Mouse (Mus musculus) liver, embryonic 13.5 days (tissue): ENCODE data around the gene Daam2. TPM values are rescaled to one million over a fixed set of nuclear protein-coding genes. Genes with fewer than 3 reads are reported as not detected.

Source experiments
- ATAC-seq: fragments of 200-750 bp; cut with Nextera tagmentation; 2 replicates; pipeline ENCODE4 v1.8.0; 2017; ENCODE audit warnings: low read depth, mild to moderate bottlenecking, moderate number of reproducible peaks, moderate library complexity
- DNase-seq: peaks from one replicate; pipeline ENCODE4 v3.0.0; 2022
- H3K27ac ChIP-seq: fragments of 300-500 bp; sonication (generic); 2 replicates; pipeline ENCODE4 v1.5.1; 2015; ENCODE audit warnings: moderate library complexity, mild to moderate bottlenecking, inconsistent platforms
- H3K27me3 ChIP-seq: fragments of 300-500 bp; sonication (generic); 2 replicates; pipeline ENCODE4 v1.6.1; 2015; ENCODE audit warnings: mild to moderate bottlenecking, inconsistent platforms
- H3K36me3 ChIP-seq: fragments of 300-500 bp; sonication (generic); 2 replicates; pipeline ENCODE4 v1.6.1; 2015; ENCODE audit warnings: mild to moderate bottlenecking, inconsistent platforms
- H3K4me1 ChIP-seq: fragments of 300-500 bp; sonication (generic); replicated peaks from 2 replicates; pipeline ENCODE4 v1.6.1; 2015; ENCODE audit warnings: inconsistent platforms
- H3K4me2 ChIP-seq: fragments of 300-500 bp; sonication (generic); 2 replicates; pipeline ENCODE4 v1.6.1; 2015; ENCODE audit warnings: inconsistent platforms, mild to moderate bottlenecking, moderate library complexity
- H3K4me3 ChIP-seq: fragments of 300-500 bp; sonication (generic); replicated peaks from 2 replicates; pipeline ENCODE4 v1.5.1; 2015; ENCODE audit warnings: mild to moderate bottlenecking, inconsistent platforms
- H3K9ac ChIP-seq: fragments of 300-500 bp; sonication (generic); 2 replicates; pipeline ENCODE4 v1.6.1; 2015; ENCODE audit warnings: mild to moderate bottlenecking, inconsistent platforms
- H3K9me3 ChIP-seq: fragments of 300-500 bp; sonication (generic); replicated peaks from 2 replicates; pipeline ENCODE4 v1.6.1; 2016; ENCODE audit warnings: inconsistent platforms
- WGBS: fragments of 180-500 bp; shearing (Covaris S2); methylation state at CpG from one replicate; pipeline ENCODE4 v1.1.7; 2015; ENCODE audit not compliant: insufficient replicate concordance; 5-methylcytosine and 5-hydroxymethylcytosine counted together
- polyA plus RNA-seq: library from polyadenylated mRNA; unstranded; fragments of >200 nt; fragmentation: Nextera tagmentation; extraction: Ambion mirVana; gene quantifications from 2 replicates; pipeline ENCODE4 v1.2.1, GENCODE M21; 2015

Daam2 gene
- polyA plus RNA-seq, 1 experiment from 2014 or later, result 0.30 TPM

GRCm38 (mm10) chr17:49430136-49430535 lies 134.0 kb downstream of the Daam2 start:
- DNase-seq, result no peak
- Histone ChIP-seq H3K4me1 (peaks cover 70% of the 10 kb centered on the region), H3K27me3 (no peaks in the 10 kb centered on the region), H3K36me3 (peaks cover 27% of the 10 kb centered on the region), H3K4me2 (peak overlapping the region; percentile 85), H3K9me3 (no peaks in the 10 kb centered on the region), H3K9ac (peak overlapping the region; percentile 99), H3K27ac (peak overlapping the region; percentile 95), H3K4me3 (peak overlapping the region; percentile 94)
- WGBS, result 67% methylated on average over 6 of the region's 6 CpGs
- ATAC-seq, result no peak

GRCm38 (mm10) chr17:49429471-49430129 lies 134.5 kb downstream of the Daam2 start:
- no peaks in the 10 kb centered on the region for H3K27me3 ChIP-seq
- peak overlapping the region; percentile 95 for H3K27ac ChIP-seq
- no peak for ATAC-seq
- H3K9me3 ChIP-seq, result no peaks in the 10 kb centered on the region
- H3K9ac ChIP-seq, result peak overlapping the region; percentile 99
- peaks cover 65% of the 10 kb centered on the region for H3K4me1 ChIP-seq
- H3K4me3 ChIP-seq, result peak overlapping the region; percentile 94
- DNase-seq, result no peak
- peaks cover 22% of the 10 kb centered on the region for H3K36me3 ChIP-seq
- 62% methylated on average over 6 of the region's 6 CpGs for WGBS
- peak overlapping the region; percentile 85 for H3K4me2 ChIP-seq

GRCm38 (mm10) chr17:49428751-49429415 lies 135.3 kb downstream of the Daam2 start:
- Histone ChIP-seq H3K4me2 (peak overlapping the region; percentile 85), H3K9ac (peak overlapping the region; percentile 99), H3K27ac (peak overlapping the region; percentile 95), H3K4me1 (peaks cover 58% of the 10 kb centered on the region), H3K27me3 (no peaks in the 10 kb centered on the region), H3K9me3 (no peaks in the 10 kb centered on the region), H3K4me3 (peak overlapping the region; percentile 94), H3K36me3 (peaks cover 14% of the 10 kb centered on the region)
- DNase-seq (no peak), ATAC-seq (peak; percentile 52)
- 8% methylated on average over 13 of the region's 13 CpGs for WGBS

GRCm38 (mm10) chr17:49428239-49428688 lies 135.9 kb downstream of the Daam2 start, which contains the start of gene Mocs1:
Mocs1 (plus strand) TSS chr17:49428362.
- Histone ChIP-seq H3K36me3 (peaks cover 8% of the 10 kb centered on the region), H3K27ac (peak within 1 kb of the TSS; percentile 95), H3K9ac (peak within 1 kb of the TSS; percentile 99), H3K4me3 (peak within 1 kb of the TSS; percentile 94), H3K4me1 (peaks cover 51% of the 10 kb centered on the region), H3K27me3 (no peaks in the 10 kb centered on the region), H3K4me2 (peak within 1 kb of the TSS; percentile 85), H3K9me3 (no peaks in the 10 kb centered on the region)
- under 1% methylated on average over 28 of the region's 28 CpGs for WGBS
- DNase-seq (peak; percentile 92), ATAC-seq (peak; percentile 96)

- H3K27ac ChIP-seq, result no peak overlapping the region
- no peak overlapping the region; the same call in 1 of the 2 replicates for H3K9ac ChIP-seq
- H3K4me2 ChIP-seq, result peak overlapping the region; percentile 85
- ATAC-seq, result peak; percentile 1; the same call in 1 of the 2 replicates
- no peaks in the 10 kb centered on the region for H3K27me3 ChIP-seq
- no peaks in the 10 kb centered on the region for H3K9me3 ChIP-seq
- WGBS, result 18% methylated on average over 9 of the region's 9 CpGs
- peak overlapping the region; percentile 94 for H3K4me3 ChIP-seq
- DNase-seq, result no peak
- H3K36me3 ChIP-seq, result peaks cover 3% of the 10 kb centered on the region
- H3K4me1 ChIP-seq, result peaks cover 46% of the 10 kb centered on the region
Observed at GRCm38 (mm10) chr17:49427631-49428238, 136.4 kb downstream of the Daam2 start.

- Histone ChIP-seq H3K36me3 (no peaks in the 10 kb centered on the region), H3K4me1 (peaks cover 10% of the 10 kb centered on the region), H3K4me2 (no peak overlapping the region), H3K9ac (no peak overlapping the region), H3K4me3 (no peak overlapping the region), H3K27ac (no peak overlapping the region), H3K27me3 (no peaks in the 10 kb centered on the region), H3K9me3 (no peaks in the 10 kb centered on the region)
- DNase-seq, result no peak
- 76% methylated on average over 3 of the region's 3 CpGs for WGBS
- ATAC-seq, result no peak
Observed at GRCm38 (mm10) chr17:49423872-49424271, 140.3 kb downstream of the Daam2 start.

- DNase-seq (no peak), ATAC-seq (no peak)
- Histone ChIP-seq H3K4me3 (no peak overlapping the region), H3K4me2 (no peak overlapping the region), H3K27ac (no peak overlapping the region), H3K36me3 (no peaks in the 10 kb centered on the region), H3K27me3 (no peaks in the 10 kb centered on the region), H3K9ac (no peak overlapping the region), H3K9me3 (no peaks in the 10 kb centered on the region), H3K4me1 (peaks cover 8% of the 10 kb centered on the region)
- 66% methylated on average over 2 of the region's 2 CpGs for WGBS
Observed at GRCm38 (mm10) chr17:49423067-49423325, 141.1 kb downstream of the Daam2 start.

GRCm38 (mm10) chr17:49422286-49423066 lies 141.7 kb downstream of the Daam2 start:
- Histone ChIP-seq H3K9ac (no peak overlapping the region), H3K27me3 (no peaks in the 10 kb centered on the region), H3K27ac (no peak overlapping the region), H3K36me3 (no peaks in the 10 kb centered on the region), H3K4me1 (peaks cover 3% of the 10 kb centered on the region; the same call in 1 of the 2 replicates), H3K4me2 (no peak overlapping the region), H3K9me3 (no peaks in the 10 kb centered on the region), H3K4me3 (no peak overlapping the region)
- 49% methylated on average over 3 of the region's 3 CpGs for WGBS
- ATAC-seq (no peak), DNase-seq (no peak)

GRCm38 (mm10) chr17:49419813-49420212 lies 144.3 kb downstream of the Daam2 start:
- 58% methylated on average over 6 of the region's 6 CpGs for WGBS
- Histone ChIP-seq H3K4me2 (no peak overlapping the region), H3K4me1 (peaks cover 3% of the 10 kb centered on the region; the same call in 1 of the 2 replicates), H3K27me3 (0 out of 2 replicates have a peak, but pooled peaks cover 3% of the 10 kb centered on the region), H3K4me3 (no peak overlapping the region), H3K9ac (no peak overlapping the region), H3K36me3 (no peaks in the 10 kb centered on the region), H3K9me3 (no peaks in the 10 kb centered on the region), H3K27ac (no peak overlapping the region)
- ATAC-seq (no peak), DNase-seq (no peak)

GRCm38 (mm10) chr17:49416228-49416627 lies 147.9 kb downstream of the Daam2 start:
- 0 out of 2 replicates have a peak, but pooled peaks cover 3% of the 10 kb centered on the region for H3K27me3 ChIP-seq
- H3K4me1 ChIP-seq, result no peaks in the 10 kb centered on the region
- WGBS, result 58% methylated on average over 3 of the region's 3 CpGs
- no peak overlapping the region for H3K4me2 ChIP-seq
- no peak overlapping the region for H3K27ac ChIP-seq
- H3K36me3 ChIP-seq, result no peaks in the 10 kb centered on the region
- DNase-seq (no peak), ATAC-seq (no peak)
- no peaks in the 10 kb centered on the region for H3K9me3 ChIP-seq
- no peak overlapping the region for H3K4me3 ChIP-seq
- no peak overlapping the region for H3K9ac ChIP-seq

- WGBS, result 49% methylated on average over 3 of the region's 3 CpGs
- no peaks in the 10 kb centered on the region for H3K9me3 ChIP-seq
- no peaks in the 10 kb centered on the region for H3K4me1 ChIP-seq
- no peak for ATAC-seq
- no peak overlapping the region for H3K27ac ChIP-seq
- H3K36me3 ChIP-seq, result no peaks in the 10 kb centered on the region
- no peak overlapping the region for H3K9ac ChIP-seq
- DNase-seq, result no peak
- no peak overlapping the region for H3K4me3 ChIP-seq
- H3K4me2 ChIP-seq, result no peak overlapping the region
- H3K27me3 ChIP-seq, result 0 out of 2 replicates have a peak, but pooled peaks cover 3% of the 10 kb centered on the region
Observed at GRCm38 (mm10) chr17:49413554-49413953, 150.6 kb downstream of the Daam2 start.
